Mouse (Mus musculus) CH12.LX (cell line): ENCODE data around the gene Dqx1. TPM values are rescaled to one million over a fixed set of nuclear protein-coding genes. Genes with fewer than 3 reads are reported as not detected.

Source experiments
- DNase-seq: peaks from one replicate; pipeline ENCODE4 v3.0.0-alpha.2; 2013; ENCODE audit errors: extremely low read depth
- H3K27ac ChIP-seq: 2 replicates; pipeline ENCODE4 v1.5.1; 2012; ENCODE audit warnings: low read depth, mild to moderate bottlenecking, control low read depth, moderate library complexity; ENCODE audit not compliant: insufficient read depth
- H3K27me3 ChIP-seq: replicated peaks from 2 replicates; pipeline ENCODE3; 2012; ENCODE audit warnings: inconsistent platforms
- H3K36me3 ChIP-seq, 2 experiments: replicated peaks in 1 of 2; 2 replicates each; pipeline versions ENCODE3 to v1.6.1; 2012; ENCODE audit warnings: inconsistent platforms in 1 of 2, low read length in 1 of 2, mild to moderate bottlenecking in 1 of 2, mixed read lengths in 1 of 2, moderate library complexity in 1 of 2; ENCODE audit not compliant: control insufficient read depth in 1 of 2, insufficient read depth in 1 of 2
- H3K4me1 ChIP-seq, 2 experiments: 2 replicates each; pipeline ENCODE4 v1.6.1; 2012; ENCODE audit warnings: inconsistent platforms in 1 of 2, moderate library complexity in 1 of 2; ENCODE audit not compliant: insufficient read depth in 2 of 2, control insufficient read depth in 1 of 2
- H3K4me2 ChIP-seq: 2 replicates; pipeline ENCODE4 v1.6.1; 2012; ENCODE audit warnings: low read depth, mild to moderate bottlenecking, control low read depth; ENCODE audit not compliant: poor library complexity, insufficient read depth, severe bottlenecking
- H3K4me3 ChIP-seq, 3 experiments: fragments of 150-350 bp in 1 of 3; sonication (generic) in 1 of 3; replicated peaks in 1 of 3; 2 replicates each; pipeline versions ENCODE3 to v1.5.1; 2011 to 2012; ENCODE audit warnings: low read depth in 2 of 3, low read length in 2 of 3, mild to moderate bottlenecking in 2 of 3, moderate library complexity in 2 of 3, control low read depth in 1 of 3, improper control_type of control experiment in 1 of 3, inconsistent platforms in 1 of 3, mixed read lengths in 1 of 3; ENCODE audit not compliant: poor library complexity in 1 of 3
- H3K79me2 ChIP-seq: replicated peaks from 2 replicates; pipeline ENCODE4 v1.6.1; 2012; ENCODE audit warnings: mild to moderate bottlenecking, moderate library complexity; ENCODE audit not compliant: control insufficient read depth, poor library complexity, insufficient read depth, severe bottlenecking; ENCODE audit errors: extremely low read depth
- H3K9ac ChIP-seq: 2 replicates; pipeline ENCODE4 v1.6.1; 2012; ENCODE audit warnings: low read depth, mild to moderate bottlenecking, control low read depth, moderate library complexity; ENCODE audit not compliant: insufficient read depth
- H3K9me3 ChIP-seq: replicated peaks from 2 replicates; pipeline ENCODE3; 2012; ENCODE audit warnings: low read length, inconsistent platforms, mixed read lengths
- BHLHE40 ChIP-seq: IDR thresholded peaks from 2 replicates; pipeline ENCODE4 v1.6.1; 2011; ENCODE audit warnings: mild to moderate bottlenecking, low read depth, low read length, improper control_type of control experiment
- CHD1 ChIP-seq: IDR thresholded peaks from 2 replicates; pipeline ENCODE4 v1.6.1; 2012; ENCODE audit warnings: low read depth, low read length, improper control_type of control experiment, inconsistent platforms
- CHD2 ChIP-seq: IDR thresholded peaks from 2 replicates; pipeline ENCODE4 v1.6.1; 2011; ENCODE audit warnings: low read length, improper control_type of control experiment
- CTCF ChIP-seq, 2 experiments: IDR thresholded peaks in 1 of 2; conservative IDR thresholded peaks in 1 of 2; 2 replicates each; pipeline ENCODE4 v1.5.1; 2011 to 2012; ENCODE audit warnings: low read depth in 2 of 2, low read length in 2 of 2, improper control_type of control experiment in 1 of 2, inconsistent platforms in 1 of 2, mild to moderate bottlenecking in 1 of 2, moderate library complexity in 1 of 2
- EP300 ChIP-seq: IDR thresholded peaks from 2 replicates; pipeline ENCODE4 v1.6.1; 2011; ENCODE audit warnings: low read length, improper control_type of control experiment
- ETS1 ChIP-seq: conservative IDR thresholded peaks from 2 replicates; pipeline ENCODE4 v1.6.1; 2012; ENCODE audit warnings: low read depth, mild to moderate bottlenecking, inconsistent platforms, low read length, improper control_type of control experiment, moderate library complexity
- GABPA ChIP-seq: IDR thresholded peaks from 2 replicates; pipeline ENCODE4 v1.6.1; 2012; ENCODE audit warnings: low read depth, low read length, improper control_type of control experiment, inconsistent platforms; ENCODE audit not compliant: insufficient replicate concordance
- HCFC1 ChIP-seq: IDR thresholded peaks from 2 replicates; pipeline ENCODE4 v1.6.1; 2012; ENCODE audit warnings: low read depth, mild to moderate bottlenecking, inconsistent platforms, low read length, improper control_type of control experiment
- JUN ChIP-seq: IDR thresholded peaks from 2 replicates; pipeline ENCODE4 v1.6.1; 2011; ENCODE audit warnings: low read depth, mild to moderate bottlenecking, low read length, improper control_type of control experiment, moderate library complexity; ENCODE audit not compliant: insufficient read depth
- JUND ChIP-seq: conservative IDR thresholded peaks from 2 replicates; pipeline ENCODE4 v1.6.1; 2011; ENCODE audit warnings: low read depth, low read length, improper control_type of control experiment
- KAT2A ChIP-seq: IDR thresholded peaks from 2 replicates; pipeline ENCODE4 v1.6.1; 2012; ENCODE audit warnings: low read length, improper control_type of control experiment, inconsistent platforms; ENCODE audit not compliant: insufficient replicate concordance
- MAFK ChIP-seq: IDR thresholded peaks from 2 replicates; pipeline ENCODE4 v1.6.1; 2011; ENCODE audit warnings: low read length, improper control_type of control experiment; ENCODE audit not compliant: insufficient replicate concordance
- MAX ChIP-seq: IDR thresholded peaks from 2 replicates; pipeline ENCODE4 v1.6.1; 2011; ENCODE audit warnings: low read length, improper control_type of control experiment
- MEF2A ChIP-seq: IDR thresholded peaks from 2 replicates; pipeline ENCODE4 v1.6.1; 2014; ENCODE audit warnings: low read depth, mild to moderate bottlenecking, inconsistent platforms, low read length, improper control_type of control experiment, borderline replicate concordance
- MXI1 ChIP-seq: IDR thresholded peaks from 2 replicates; pipeline ENCODE4 v1.6.1; 2011; ENCODE audit warnings: mild to moderate bottlenecking, low read depth, low read length, improper control_type of control experiment
- MYC ChIP-seq: IDR thresholded peaks from 2 replicates; pipeline ENCODE4 v1.6.1; 2011; ENCODE audit warnings: low read depth, mild to moderate bottlenecking, improper control_type of control experiment, low read length
- NELFE ChIP-seq: IDR thresholded peaks from 2 replicates; pipeline ENCODE4 v1.6.1; 2011; ENCODE audit warnings: low read depth, low read length, improper control_type of control experiment
- PAX5 ChIP-seq: IDR thresholded peaks from 2 replicates; pipeline ENCODE4 v1.6.1; 2012; ENCODE audit warnings: low read length, inconsistent platforms, mixed read lengths
- POLR2A ChIP-seq: IDR thresholded peaks from 2 replicates; pipeline ENCODE4 v1.6.1; 2011; ENCODE audit warnings: low read depth, mild to moderate bottlenecking, improper control_type of control experiment, low read length
- POLR2AphosphoS2 ChIP-seq: IDR thresholded peaks from 2 replicates; pipeline ENCODE4 v1.6.1; 2011; ENCODE audit warnings: low read depth, low read length, improper control_type of control experiment
- RAD21 ChIP-seq: IDR thresholded peaks from 2 replicates; pipeline ENCODE4 v1.6.1; 2011; ENCODE audit warnings: low read depth, mild to moderate bottlenecking, low read length, improper control_type of control experiment, moderate library complexity
- RCOR1 ChIP-seq: conservative IDR thresholded peaks from 2 replicates; pipeline ENCODE4 v1.6.1; 2012; ENCODE audit warnings: low read depth, mild to moderate bottlenecking, inconsistent platforms, low read length, improper control_type of control experiment
- SMC3 ChIP-seq: IDR thresholded peaks from 2 replicates; pipeline ENCODE4 v1.6.1; 2011; ENCODE audit warnings: low read depth, low read length, improper control_type of control experiment
- TBP ChIP-seq: conservative IDR thresholded peaks from 2 replicates; pipeline ENCODE4 v1.6.1; 2011; ENCODE audit warnings: low read depth, low read length, improper control_type of control experiment
- TCF12 ChIP-seq: IDR thresholded peaks from 2 replicates; pipeline ENCODE4 v1.6.1; 2014; ENCODE audit warnings: low read depth, mild to moderate bottlenecking, inconsistent platforms, low read length, improper control_type of control experiment
- UBTF ChIP-seq: IDR thresholded peaks from 2 replicates; pipeline ENCODE4 v1.6.1; 2012; ENCODE audit warnings: low read depth, mild to moderate bottlenecking, inconsistent platforms, low read length, improper control_type of control experiment, moderate library complexity
- USF1 ChIP-seq: IDR thresholded peaks from 2 replicates; pipeline ENCODE4 v1.6.1; 2014; ENCODE audit warnings: low read depth, mild to moderate bottlenecking, inconsistent platforms, low read length, improper control_type of control experiment
- USF2 ChIP-seq: conservative IDR thresholded peaks from 2 replicates; pipeline ENCODE4 v1.6.1; 2011; ENCODE audit warnings: low read depth, low read length, improper control_type of control experiment
- ZC3H11A ChIP-seq: IDR thresholded peaks from 2 replicates; pipeline ENCODE4 v1.6.1; 2012; ENCODE audit warnings: low read depth, mild to moderate bottlenecking, inconsistent platforms, low read length, improper control_type of control experiment
- ZKSCAN1 ChIP-seq: IDR thresholded peaks from 2 replicates; pipeline ENCODE4 v1.6.1; 2012; ENCODE audit warnings: low read depth, inconsistent platforms, low read length, improper control_type of control experiment, borderline replicate concordance
- ZMIZ1 ChIP-seq: IDR thresholded peaks from 2 replicates; pipeline ENCODE4 v1.6.1; 2012; ENCODE audit warnings: low read depth, mild to moderate bottlenecking, inconsistent platforms, low read length, improper control_type of control experiment
- ZNF384 ChIP-seq: IDR thresholded peaks from 2 replicates; pipeline ENCODE4 v1.6.1; 2012; ENCODE audit warnings: low read depth, low read length, improper control_type of control experiment, inconsistent platforms
- dilution Hi-C: fragments of 300-500 bp; cut with MboI; formaldehyde crosslinking; loops from 2 replicates; pipeline ENCODE4 v1.14.3; 2020; ENCODE audit warnings: low sequenced_read_pairs; ENCODE audit not compliant: extremely low pct_unique_long_range_greater_than_20kb, extremely low pct_ligation_motif_present
- in situ Hi-C: fragments of 300-500 bp; cut with MboI; formaldehyde crosslinking; loops from 3 replicates; pipeline ENCODE4 v1.14.3; 2019; ENCODE audit warnings: low sequenced_read_pairs, low pct_ligation_motif_present, low pct_unique_long_range_greater_than_20kb, mixed read lengths
- polyA plus RNA-seq: library from polyadenylated mRNA; unstranded; fragments of >175 nt; gene quantifications from 2 replicates; pipeline ENCODE4 v1.2.1, GENCODE M21; 2012; ENCODE audit warnings: low read depth; ENCODE audit not compliant: insufficient read length
- total RNA-seq, 2 experiments: library from RNA; depleted of rRNA; stranded (reverse); fragments of 300-350 nt in 1 of 2; fragments of >200 nt in 1 of 2; gene quantifications; 2 replicates each; pipeline ENCODE4 v1.2.3; 2012 to 2014

Gene Dqx1
- total and polyA plus RNA-seq, 3 experiments = 1.3 to 2.9 (median 2.2) TPM

- Histone ChIP-seq H3K9ac (no peak overlapping the region), H3K4me2 (no peak overlapping the region), H3K27me3 (no peaks in the 10 kb centered on the region), H3K27ac (no peak overlapping the region), H3K4me3 (no peak overlapping the region), H3K36me3 (no peaks in the 10 kb centered on the region), H3K9me3 (peaks cover 3% of the 10 kb centered on the region)
- in situ Hi-C loops (loop anchor here (5.0 kb wide), 1 partner anchor 37 kb away; no protein-coding TSS in a partner anchor), dilution Hi-C loops (no loop called here)
- TF ChIP-seq USF1 (no peak), ETS1 (no peak), TCF12 (no peak), EP300 (no peak), RAD21 (no peak), HCFC1 (no peak), USF2 (no peak), KAT2A (no peak), NELFE (no peak)
- TF ChIP-seq, all 38 proteins: peak for 0
- no peaks in the 10 kb centered on the region for H3K79me2 ChIP-seq
- H3K4me1 ChIP-seq = peaks cover 12 to 51% of the 10 kb centered on the region in 2 experiments
- no peak for DNase-seq
Measured at GRCm38 (mm10) chr6:83043993-83044392, 13.7 kb upstream of the Dqx1 start.

GRCm38 (mm10) chr6:83044742-83045141, 12.9 kb upstream of the Dqx1 start:
- H3K9me3 ChIP-seq = peaks cover 3% of the 10 kb centered on the region
- dilution Hi-C loops = no loop called here
- H3K27me3 ChIP-seq = no peaks in the 10 kb centered on the region
- no peaks in the 10 kb centered on the region for H3K79me2 ChIP-seq
- DNase-seq = peak; percentile 91
- H3K4me1 ChIP-seq = peaks cover 12 to 49% of the 10 kb centered on the region in 2 experiments
- H3K4me2 ChIP-seq = no peak overlapping the region
- no peak overlapping the region for H3K9ac ChIP-seq
- peaks cover 0 to 3% of the 10 kb centered on the region in 2 experiments for H3K36me3 ChIP-seq
- in situ Hi-C loops = loop anchor here (5.0 kb wide), 1 partner anchor 37 kb away; no protein-coding TSS in a partner anchor
- H3K27ac ChIP-seq = no peak overlapping the region
- H3K4me3 ChIP-seq = no peak overlapping the region
- TF ChIP-seq RCOR1 = no peak; the same call in 1 of the 2 replicates
- no peak for TF ChIP-seq USF1
- TF ChIP-seq TCF12 = 0 out of 2 replicates have a peak, but pooled peaks have one; percentile 44
- no peak for TF ChIP-seq CHD2
- TF ChIP-seq ZMIZ1 = no peak
- no peak for TF ChIP-seq JUN
- no peak for TF ChIP-seq USF2
- no peak for TF ChIP-seq RAD21
- TF ChIP-seq NELFE = 0 out of 2 replicates have a peak, but pooled peaks have one; percentile 17
- no peak for TF ChIP-seq POLR2AphosphoS2
- TF ChIP-seq PAX5 = no peak
- peak; percentile 81 for TF ChIP-seq BHLHE40
- TF ChIP-seq GABPA = no peak
- TF ChIP-seq MEF2A = no peak
- no peak for TF ChIP-seq SMC3
- TF ChIP-seq HCFC1 = no peak
- TF ChIP-seq CHD1 = no peak
- TF ChIP-seq MYC = peak; percentile 90
- no peak for TF ChIP-seq ZNF384
- TF ChIP-seq KAT2A = no peak
- no peak for TF ChIP-seq MAFK
- peak; percentile 67 for TF ChIP-seq ETS1
- peak; percentile 87 for TF ChIP-seq MAX
- TF ChIP-seq ZC3H11A = no peak
- TF ChIP-seq POLR2A = no peak
- peak; percentile 82 for TF ChIP-seq EP300
- no peak for TF ChIP-seq ZKSCAN1
- no peak for TF ChIP-seq CTCF (conservative IDR thresholded peaks at IDR 0.05 in 1 of 2, IDR thresholded peaks at IDR 0.05 in 1 of 2; ENCODE audit: low read depth in 2 of 2, low read length in 2 of 2)
- peak; percentile 82 for TF ChIP-seq TBP
- TF ChIP-seq JUND = peak; percentile 18; the same call in 1 of the 2 replicates
- no peak for TF ChIP-seq UBTF
- TF ChIP-seq MXI1 = no peak; the same call in 1 of the 2 replicates
